Mouse (Mus musculus) thymus, adult 2 months (tissue): ENCODE measurements around the gene Stau1.

Source experiments
- CTCF ChIP-seq: fragments of 200-500 bp; IDR thresholded peaks from 2 replicates; pipeline ENCODE4 v1.5.1; 2012; ENCODE audit warnings: mild to moderate bottlenecking, control low read depth, low read length, moderate library complexity, borderline replicate concordance; ENCODE audit not compliant: control insufficient read depth, poor library complexity, insufficient read depth; ENCODE audit errors: extremely low read depth
- POLR2A ChIP-seq: fragments of 200-500 bp; IDR thresholded peaks from 2 replicates; pipeline ENCODE4 v1.6.1; 2012; ENCODE audit warnings: mild to moderate bottlenecking, low read length, control low read depth, moderate library complexity; ENCODE audit not compliant: control insufficient read depth, poor library complexity, insufficient read depth; ENCODE audit errors: extremely low read depth

GRCm38 (mm10) chr2:166990861-166991260, 5.2 kb downstream of the Stau1 start:
- TF ChIP-seq CTCF (no peak), POLR2A (no peak)
